Mouse (Mus musculus): ENCODE measurements around the gene Sdsl.
"Not testable (repeated sequence)": the region's sequence is repeated elsewhere in the genome, so short reads cannot be mapped to it uniquely, and the experiment has no call there.

Gene Sdsl

GRCm38 (mm10) chr5:120472770-120473169 lies at the start of gene Sdsl:
Gene Sdsl (minus strand): TSS chr5:120472810.
- DNase-seq (ENCODE audit: low read depth), result no peak

- DNase-seq (ENCODE audit: low read depth), result no peak
Measured at GRCm38 (mm10) chr5:120517552-120517951, 44.9 kb upstream of the Sdsl start.

- no peak for DNase-seq (ENCODE audit: low read depth)
Measured at GRCm38 (mm10) chr5:120516221-120516984, 43.8 kb upstream of the Sdsl start.

- no peak for DNase-seq (ENCODE audit: low read depth)
Measured at GRCm38 (mm10) chr5:120515451-120515850, 42.8 kb upstream of the Sdsl start.

GRCm38 (mm10) chr5:120514754-120515153 lies 42.1 kb upstream of the Sdsl start:
- DNase-seq (ENCODE audit: low read depth), result no peak

- no peak for DNase-seq (ENCODE audit: low read depth)
Measured at GRCm38 (mm10) chr5:120514031-120514677, 41.5 kb upstream of the Sdsl start.

- no peak for DNase-seq (ENCODE audit: low read depth)
Measured at GRCm38 (mm10) chr5:120512911-120513555, 40.4 kb upstream of the Sdsl start.

GRCm38 (mm10) chr5:120511643-120512220 lies 39.1 kb upstream of the Sdsl start:
- DNase-seq (ENCODE audit: low read depth), result no peak

GRCm38 (mm10) chr5:120510982-120511642 lies 38.5 kb upstream of the Sdsl start, which contains the start of gene Slc8b1:
Gene Slc8b1 (plus strand): TSS chr5:120511168.
- peak; percentile 85 for DNase-seq (ENCODE audit: low read depth)

- DNase-seq (ENCODE audit: low read depth), result no peak
Measured at GRCm38 (mm10) chr5:120507311-120507710, 34.7 kb upstream of the Sdsl start.

- DNase-seq (ENCODE audit: low read depth), result no peak
Measured at GRCm38 (mm10) chr5:120506490-120506889, 33.9 kb upstream of the Sdsl start.

- no peak for DNase-seq (ENCODE audit: low read depth)
Measured at GRCm38 (mm10) chr5:120505781-120506180, 33.2 kb upstream of the Sdsl start.

- no peak for DNase-seq (ENCODE audit: low read depth)
Measured at GRCm38 (mm10) chr5:120505368-120505767, 32.8 kb upstream of the Sdsl start.

- peak; percentile 75 for DNase-seq (ENCODE audit: low read depth)
Measured at GRCm38 (mm10) chr5:120503144-120503795, 30.7 kb upstream of the Sdsl start, which contains the start of gene Plbd2. Gene Plbd2 (minus strand): TSS chr5:120503625.

- DNase-seq (ENCODE audit: low read depth), result no peak
Measured at GRCm38 (mm10) chr5:120502675-120503143, 30.1 kb upstream of the Sdsl start.

GRCm38 (mm10) chr5:120502147-120502621 lies 29.6 kb upstream of the Sdsl start:
- no peak for DNase-seq (ENCODE audit: low read depth)

- DNase-seq (ENCODE audit: low read depth), result not testable (repeated sequence)
Measured at GRCm38 (mm10) chr5:120500609-120501008, 28.0 kb upstream of the Sdsl start.

GRCm38 (mm10) chr5:120499202-120499601 lies 26.6 kb upstream of the Sdsl start:
- DNase-seq (ENCODE audit: low read depth), result no peak

GRCm38 (mm10) chr5:120497071-120497470 lies 24.5 kb upstream of the Sdsl start:
- DNase-seq (ENCODE audit: low read depth), result no peak

- DNase-seq (ENCODE audit: low read depth), result no peak
Measured at GRCm38 (mm10) chr5:120495703-120496226, 23.2 kb upstream of the Sdsl start.
